Mouse (Mus musculus): ENCODE data around the gene Epha1. TPM values are rescaled to one million over a fixed set of nuclear protein-coding genes. Genes with fewer than 3 reads are reported as not detected.

Epha1 gene
- polyA plus RNA-seq, 1 experiment from 2014 or later, result 0.94 TPM

GRCm38 (mm10) chr6:42352486-42352846, 20.6 kb downstream of the Epha1 start:
- Histone ChIP-seq H3K4me2 (ENCODE audit: low read length) (no peak overlapping the region), H3K27me3 (ENCODE audit: control insufficient read depth, insufficient read depth, low read depth, low read length) (no peaks in the 10 kb centered on the region)
- 97% methylated on average over 1 of the region's 1 CpGs for WGBS

GRCm38 (mm10) chr6:42351776-42352485, 21.1 kb downstream of the Epha1 start:
- 85% methylated on average over 7 of the region's 7 CpGs for WGBS
- no peak for ATAC-seq

More at GRCm38 (mm10) chr6:42352486-42352846, 20.6 kb downstream of the Epha1 start:
- no peak overlapping the region for H3K4me3 ChIP-seq (ENCODE audit: low read depth, low read length)
- no peak for ATAC-seq
- H3K27ac ChIP-seq (ENCODE audit: low read length), result no peak overlapping the region
- peaks cover 31% of the 10 kb centered on the region for H3K4me1 ChIP-seq (ENCODE audit: control insufficient read depth, insufficient read depth, low read length)
- H3K36me3 ChIP-seq (ENCODE audit: control insufficient read depth, insufficient read depth, low read length), result peaks cover 4% of the 10 kb centered on the region; the same call in 1 of the 2 replicates
- H3K9ac ChIP-seq (ENCODE audit: low read depth, low read length), result no peak overlapping the region
- H3K9me3 ChIP-seq (replicated peaks; ENCODE audit: control insufficient read depth, low read length, poor library complexity, severe bottlenecking), result no peaks in the 10 kb centered on the region

GRCm38 (mm10) chr6:42350968-42351775, 21.9 kb downstream of the Epha1 start:
- H3K9ac ChIP-seq (ENCODE audit: low read depth, low read length), result peak overlapping the region; percentile 72
- peaks cover 1% of the 10 kb centered on the region; the same call in 1 of the 2 replicates for H3K36me3 ChIP-seq (ENCODE audit: control insufficient read depth, insufficient read depth, low read length)
- peak overlapping the region; percentile 93 for H3K4me2 ChIP-seq (ENCODE audit: low read length)
- H3K9me3 ChIP-seq (replicated peaks; ENCODE audit: control insufficient read depth, low read length, poor library complexity, severe bottlenecking), result no peaks in the 10 kb centered on the region
- H3K4me1 ChIP-seq (ENCODE audit: control insufficient read depth, insufficient read depth, low read length), result peaks cover 31% of the 10 kb centered on the region
- no peak overlapping the region for H3K27ac ChIP-seq (ENCODE audit: low read length)
- 50% methylated on average over 13 of the region's 13 CpGs for WGBS
- no peak for ATAC-seq
- peak overlapping the region; percentile 62 for H3K4me3 ChIP-seq (ENCODE audit: low read depth, low read length)
- no peaks in the 10 kb centered on the region for H3K27me3 ChIP-seq (ENCODE audit: control insufficient read depth, insufficient read depth, low read depth, low read length)

More at GRCm38 (mm10) chr6:42351776-42352485, 21.1 kb downstream of the Epha1 start:
- Histone ChIP-seq H3K9me3 (replicated peaks; ENCODE audit: control insufficient read depth, low read length, poor library complexity, severe bottlenecking) (no peaks in the 10 kb centered on the region), H3K27ac (ENCODE audit: low read length) (no peak overlapping the region), H3K36me3 (ENCODE audit: control insufficient read depth, insufficient read depth, low read length) (peaks cover 4% of the 10 kb centered on the region; the same call in 1 of the 2 replicates), H3K4me2 (ENCODE audit: low read length) (no peak overlapping the region), H3K9ac (ENCODE audit: low read depth, low read length) (no peak overlapping the region), H3K4me3 (ENCODE audit: low read depth, low read length) (no peak overlapping the region), H3K27me3 (ENCODE audit: control insufficient read depth, insufficient read depth, low read depth, low read length) (no peaks in the 10 kb centered on the region), H3K4me1 (ENCODE audit: control insufficient read depth, insufficient read depth, low read length) (peaks cover 31% of the 10 kb centered on the region)

GRCm38 (mm10) chr6:42350021-42350967, 22.8 kb downstream of the Epha1 start:
- H3K4me2 ChIP-seq (ENCODE audit: low read length), result peak overlapping the region; percentile 93
- under 1% methylated on average over 70 of the region's 72 CpGs for WGBS
- H3K4me1 ChIP-seq (ENCODE audit: control insufficient read depth, insufficient read depth, low read length), result peaks cover 31% of the 10 kb centered on the region
- peak overlapping the region; percentile 62 for H3K4me3 ChIP-seq (ENCODE audit: low read depth, low read length)
- peak; percentile 73 for ATAC-seq
- no peaks in the 10 kb centered on the region for H3K9me3 ChIP-seq (replicated peaks; ENCODE audit: control insufficient read depth, low read length, poor library complexity, severe bottlenecking)
- peak overlapping the region; percentile 72 for H3K9ac ChIP-seq (ENCODE audit: low read depth, low read length)
- H3K27me3 ChIP-seq (ENCODE audit: control insufficient read depth, insufficient read depth, low read depth, low read length), result no peaks in the 10 kb centered on the region
- H3K36me3 ChIP-seq (ENCODE audit: control insufficient read depth, insufficient read depth, low read length), result no peaks in the 10 kb centered on the region
- peak overlapping the region; percentile 87 for H3K27ac ChIP-seq (ENCODE audit: low read length)

- 0% methylated on average over 27 of the region's 36 CpGs for WGBS
- H3K4me3 ChIP-seq (ENCODE audit: low read depth, low read length), result peak within 1 kb of the TSS; percentile 62
- no peaks in the 10 kb centered on the region for H3K27me3 ChIP-seq (ENCODE audit: control insufficient read depth, insufficient read depth, low read depth, low read length)
- H3K9me3 ChIP-seq (replicated peaks; ENCODE audit: control insufficient read depth, low read length, poor library complexity, severe bottlenecking), result no peaks in the 10 kb centered on the region
- H3K36me3 ChIP-seq (ENCODE audit: control insufficient read depth, insufficient read depth, low read length), result no peaks in the 10 kb centered on the region
- ATAC-seq, result peak; percentile 96
- peak within 1 kb of the TSS; percentile 87 for H3K27ac ChIP-seq (ENCODE audit: low read length)
- peak within 1 kb of the TSS; percentile 93 for H3K4me2 ChIP-seq (ENCODE audit: low read length)
- peak within 1 kb of the TSS; percentile 72 for H3K9ac ChIP-seq (ENCODE audit: low read depth, low read length)
- peaks cover 29% of the 10 kb centered on the region for H3K4me1 ChIP-seq (ENCODE audit: control insufficient read depth, insufficient read depth, low read length)
These were observed 23.5 kb downstream of the Epha1 start, which contains the start of gene Zyx for GRCm38 (mm10) chr6:42349426-42350020. TSS of gene Zyx (plus strand) at chr6:42349630.

- peaks cover 24% of the 10 kb centered on the region for H3K4me1 ChIP-seq (ENCODE audit: control insufficient read depth, insufficient read depth, low read length)
- 1% methylated on average over 11 of the region's 11 CpGs for WGBS
- peak; percentile 32 for ATAC-seq
- H3K4me3 ChIP-seq (ENCODE audit: low read depth, low read length), result peak overlapping the region; percentile 62
- H3K36me3 ChIP-seq (ENCODE audit: control insufficient read depth, insufficient read depth, low read length), result no peaks in the 10 kb centered on the region
- H3K27ac ChIP-seq (ENCODE audit: low read length), result peak overlapping the region; percentile 87
- H3K9me3 ChIP-seq (replicated peaks; ENCODE audit: control insufficient read depth, low read length, poor library complexity, severe bottlenecking), result no peaks in the 10 kb centered on the region
- H3K27me3 ChIP-seq (ENCODE audit: control insufficient read depth, insufficient read depth, low read depth, low read length), result no peaks in the 10 kb centered on the region
- peak overlapping the region; percentile 72 for H3K9ac ChIP-seq (ENCODE audit: low read depth, low read length)
- peak overlapping the region; percentile 93 for H3K4me2 ChIP-seq (ENCODE audit: low read length)
These were observed 24.1 kb downstream of the Epha1 start for GRCm38 (mm10) chr6:42349006-42349425.

GRCm38 (mm10) chr6:42348281-42349005, 24.6 kb downstream of the Epha1 start:
- H3K27me3 ChIP-seq (ENCODE audit: control insufficient read depth, insufficient read depth, low read depth, low read length), result no peaks in the 10 kb centered on the region
- H3K4me1 ChIP-seq (ENCODE audit: control insufficient read depth, insufficient read depth, low read length), result peaks cover 19% of the 10 kb centered on the region
- H3K36me3 ChIP-seq (ENCODE audit: control insufficient read depth, insufficient read depth, low read length), result no peaks in the 10 kb centered on the region
- 34% methylated on average over 12 of the region's 12 CpGs for WGBS
- peak overlapping the region; percentile 72; the same call in 1 of the 2 replicates for H3K9ac ChIP-seq (ENCODE audit: low read depth, low read length)
- peak overlapping the region; percentile 93 for H3K4me2 ChIP-seq (ENCODE audit: low read length)
- no peak for ATAC-seq
- no peak overlapping the region for H3K27ac ChIP-seq (ENCODE audit: low read length)
- H3K9me3 ChIP-seq (replicated peaks; ENCODE audit: control insufficient read depth, low read length, poor library complexity, severe bottlenecking), result no peaks in the 10 kb centered on the region
- peak overlapping the region; percentile 62 for H3K4me3 ChIP-seq (ENCODE audit: low read depth, low read length)

Data from midbrain, embryonic 16.5 days (tissue).